ENCODE assay signal across 30 mouse cellular contexts in the genomic region with DNA sequence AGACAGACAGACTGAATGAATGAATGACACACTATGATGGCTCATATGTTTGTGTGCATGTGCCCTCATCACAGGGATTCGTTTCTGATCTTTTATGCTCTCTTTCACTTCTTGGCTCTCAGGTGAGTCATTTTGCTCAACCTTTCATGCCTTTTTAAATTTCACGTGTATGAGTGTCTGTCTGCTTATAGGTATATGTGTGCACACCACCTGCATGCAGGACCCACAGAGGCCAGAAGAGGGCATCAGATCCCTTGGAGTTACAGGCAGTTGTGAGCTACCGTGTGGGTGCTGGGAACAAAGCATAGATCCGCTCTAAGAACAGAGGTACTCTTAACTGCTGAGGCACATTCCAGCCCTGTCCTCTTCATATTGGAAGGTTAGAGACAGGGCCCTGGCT. TPM values are rescaled to one million over a fixed set of nuclear protein-coding genes. Genes with fewer than 3 reads are reported as not detected.
A peak's percentile ranks its signal among the peaks of the same experiment; 100 is the strongest.
DNase-seq lines count a peak whose midpoint lies in the region; ATAC-seq and TF ChIP-seq lines count a peak whose summit lies in the region.
"Had no signal": no experiment of that assay in that cellular context is flagged by ENCODE, and none has a peak within 500 bp of the region (broad histone marks: within the 10 kb centered on the region; RNA-seq: fewer than 3 reads in every experiment).

No protein-coding gene starts in this region.

- H3K27me3 ChIP-seq in intestine, postnatal 0 days (replicated peaks; ENCODE audit: control insufficient read depth, insufficient read depth, low read length): no peaks in the 10 kb centered on the region
- no peaks in the 10 kb centered on the region for H3K27me3 ChIP-seq in intestine, embryonic 16.5 days (replicated peaks; ENCODE audit: control insufficient read depth, insufficient read depth, low read length)
- H3K27me3 ChIP-seq in liver, postnatal 0 days (ENCODE audit: insufficient read depth, low read length): no peaks in the 10 kb centered on the region
- H3K27me3 ChIP-seq: embryonic facial prominence, embryonic 13.5 days; forebrain, embryonic 15.5 days; limb, embryonic 13.5 days; neural tube, embryonic 13.5 days had no signal

- no peak overlapping the region for H3K4me3 ChIP-seq in intestine, postnatal 0 days (ENCODE audit: low read depth, low read length)
- H3K4me3 ChIP-seq in intestine, embryonic 16.5 days (ENCODE audit: low read length): no peak overlapping the region
- H3K4me3 ChIP-seq in liver, postnatal 0 days (ENCODE audit: low read depth, low read length): no peak overlapping the region
- H3K4me3 ChIP-seq: embryonic facial prominence, embryonic 13.5 days; forebrain, embryonic 10.5 days; forebrain, embryonic 15.5 days; gastrocnemius, adult 2 months; limb, embryonic 13.5 days; neural tube, embryonic 13.5 days had no signal

- ATAC-seq in intestine, postnatal 0 days: no peak
- ATAC-seq in intestine, embryonic 16.5 days: no peak
- ATAC-seq in liver, postnatal 0 days: no peak
- ATAC-seq: forebrain, embryonic 15.5 days had no signal

- H3K36me3 ChIP-seq in intestine, postnatal 0 days (ENCODE audit: control insufficient read depth, insufficient read depth): peaks cover 64% of the 10 kb centered on the region
- peaks cover 11% of the 10 kb centered on the region; the same call in 1 of the 2 replicates for H3K36me3 ChIP-seq in intestine, embryonic 16.5 days (ENCODE audit: control insufficient read depth, insufficient read depth, low read length)
- H3K36me3 ChIP-seq in liver, postnatal 0 days (replicated peaks; ENCODE audit: insufficient read depth, low read length): peaks cover 19% of the 10 kb centered on the region

- 98% methylated on average over 4 of the region's 4 CpGs for WGBS in intestine, postnatal 0 days
- 96% methylated on average over 4 of the region's 4 CpGs for WGBS in intestine, embryonic 16.5 days
- WGBS in liver, postnatal 0 days (ENCODE audit: insufficient replicate concordance): 87% methylated on average over 4 of the region's 4 CpGs

- H3K4me2 ChIP-seq in intestine, postnatal 0 days (replicated peaks; ENCODE audit: low read depth): no peak overlapping the region
- H3K4me2 ChIP-seq in intestine, embryonic 16.5 days (ENCODE audit: low read depth, low read length): no peak overlapping the region
- H3K4me2 ChIP-seq in liver, postnatal 0 days (ENCODE audit: low read depth, low read length): no peak overlapping the region
- H3K4me2 ChIP-seq: embryonic facial prominence, embryonic 13.5 days; forebrain, embryonic 15.5 days; heart, embryonic 11.5 days; hindbrain, embryonic 14.5 days; limb, embryonic 13.5 days; midbrain, embryonic 11.5 days; neural tube, embryonic 13.5 days had no signal

- no peak overlapping the region for H3K27ac ChIP-seq in intestine, postnatal 0 days (ENCODE audit: low read depth, low read length)
- no peak overlapping the region for H3K27ac ChIP-seq in intestine, embryonic 16.5 days (ENCODE audit: low read length)
- H3K27ac ChIP-seq in liver, postnatal 0 days (ENCODE audit: low read depth): no peak overlapping the region
- H3K27ac ChIP-seq: embryonic facial prominence, embryonic 13.5 days; forebrain, embryonic 10.5 days; forebrain, embryonic 15.5 days; gastrocnemius, adult 2 months; hindbrain, embryonic 14.5 days; limb, embryonic 13.5 days; neural tube, embryonic 13.5 days had no signal

- no peak overlapping the region for H3K9ac ChIP-seq in intestine, postnatal 0 days (ENCODE audit: low read depth, low read length)
- no peak overlapping the region for H3K9ac ChIP-seq in intestine, embryonic 16.5 days (ENCODE audit: low read depth, low read length)
- H3K9ac ChIP-seq in liver, postnatal 0 days (replicated peaks): no peak overlapping the region
- H3K9ac ChIP-seq: embryonic facial prominence, embryonic 13.5 days; forebrain, embryonic 15.5 days; hindbrain, embryonic 14.5 days; limb, embryonic 13.5 days; neural tube, embryonic 13.5 days had no signal

- TF ChIP-seq EP300 in liver, postnatal 0 days (IDR thresholded peaks at IDR 0.05; ENCODE audit: low read depth): no peak

- H3K4me1 ChIP-seq in intestine, postnatal 0 days (replicated peaks; ENCODE audit: control insufficient read depth, insufficient read depth, low read length): no peaks in the 10 kb centered on the region; the same call in 1 of the 2 replicates
- H3K4me1 ChIP-seq in intestine, embryonic 16.5 days (ENCODE audit: control insufficient read depth, insufficient read depth, low read length): 0 out of 2 replicates have a peak, but pooled peaks cover 3% of the 10 kb centered on the region
- no peaks in the 10 kb centered on the region for H3K4me1 ChIP-seq in liver, postnatal 0 days (ENCODE audit: insufficient read depth)
- H3K4me1 ChIP-seq: embryonic facial prominence, embryonic 13.5 days; forebrain, embryonic 15.5 days; limb, embryonic 13.5 days; neural tube, embryonic 13.5 days had no signal

- no peak for DNase-seq in liver, postnatal 0 days
- no peak for DNase-seq in liver
- DNase-seq in ZHBTc4 (ENCODE audit: low read depth, low spot score): peak; percentile 64
- no peak for DNase-seq in right cerebral cortex, postnatal 25 days
- DNase-seq in spleen, postnatal 14 days (ENCODE audit: low spot score in 2 of 2): no peak
- DNase-seq: adrenal gland, postnatal 14 days; cerebellum, adult 11 months; cerebellum, adult 9-11 months; gastrocnemius, adult 2 months; gastrocnemius, postnatal 36 days; heart, adult 18-20 months; heart, postnatal 4 days; kidney, postnatal 14 days; lung, postnatal 36 days; thymus, adult 18-20 months; thymus, postnatal 25 days had no signal

- no peaks in the 10 kb centered on the region for H3K9me3 ChIP-seq in intestine, postnatal 0 days (ENCODE audit: control insufficient read depth)
- no peaks in the 10 kb centered on the region for H3K9me3 ChIP-seq in intestine, embryonic 16.5 days (ENCODE audit: control insufficient read depth, low read length)
- no peaks in the 10 kb centered on the region for H3K9me3 ChIP-seq in liver, postnatal 0 days (ENCODE audit: low read length)
- H3K9me3 ChIP-seq: embryonic facial prominence, embryonic 13.5 days; forebrain, embryonic 15.5 days; limb, embryonic 13.5 days; neural tube, embryonic 13.5 days had no signal

- TF ChIP-seq CTCF in intestine, postnatal 0 days (IDR thresholded peaks at IDR 0.05; ENCODE audit: low read depth): peak; percentile 43
- TF ChIP-seq CTCF in liver, postnatal 0 days (IDR thresholded peaks at IDR 0.05; ENCODE audit: low read depth): peak; percentile 18; the same call in 1 of the 2 replicates

RNA-seq across cellular contexts. Expression of gene Ccr4, which starts 36.0 kb away (rescaled TPM):
- 2.3 TPM in 2 replicates for polyA plus RNA-seq in intestine, postnatal 0 days (2015; fragmentation: Nextera tagmentation; extraction: Ambion mirVana)
- 1.9 and 2.5 TPM in 2 replicates for polyA plus RNA-seq in intestine, embryonic 16.5 days (2015; fragmentation: Nextera tagmentation; extraction: Ambion mirVana)
- polyA plus RNA-seq in liver, postnatal 0 days (2015; fragmentation: Nextera tagmentation; extraction: Ambion mirVana): not detected in 2 replicates
- polyA plus RNA-seq: forebrain, embryonic 10.5 days; forebrain, embryonic 15.5 days; frontal cortex, adult 2 months; heart, embryonic 11.5 days; heart, postnatal 0 days; hindbrain, embryonic 14.5 days; limb, embryonic 13.5 days; liver, embryonic 16.5 days; midbrain, embryonic 11.5 days; neural tube, embryonic 13.5 days had no signal

RNA-seq across cellular contexts. Expression of gene C130032M10Rik, which starts 46.8 kb away (rescaled TPM):
- polyA plus RNA-seq in intestine, postnatal 0 days (2015; fragmentation: Nextera tagmentation; extraction: Ambion mirVana): not detected in 2 replicates
- polyA plus RNA-seq in intestine, embryonic 16.5 days (2015; fragmentation: Nextera tagmentation; extraction: Ambion mirVana): 0.32 TPM in 1 of 2 replicates, not detected in the other
- polyA plus RNA-seq in liver, postnatal 0 days (2015; fragmentation: Nextera tagmentation; extraction: Ambion mirVana): not detected in 2 replicates
- polyA plus RNA-seq: forebrain, embryonic 15.5 days; frontal cortex, adult 2 months; hindbrain, embryonic 14.5 days; intestine, embryonic 14.5 days; liver, embryonic 16.5 days; midbrain, embryonic 11.5 days; neural tube, embryonic 13.5 days had no signal
